Mouse (Mus musculus): Measurements from ENCODE around the gene Ift27.

The Ift27 gene

GRCm38 (mm10) chr15:78173972-78174886 is at the start of gene Ift27:
Gene Ift27 (minus strand): TSS chr15:78174107.
- peak; percentile 100 for DNase-seq (ENCODE audit: low spot score)

GRCm38 (mm10) chr15:78215269-78215668 is 41.4 kb upstream of the Ift27 start:
- DNase-seq (ENCODE audit: low spot score): no peak

- DNase-seq (ENCODE audit: low spot score): no peak
These were observed 37.5 kb upstream of the Ift27 start for GRCm38 (mm10) chr15:78211367-78211766.

- DNase-seq (ENCODE audit: low spot score): no peak
These were observed 36.3 kb upstream of the Ift27 start for GRCm38 (mm10) chr15:78210203-78210602.

GRCm38 (mm10) chr15:78206312-78206711 is 32.4 kb upstream of the Ift27 start, which contains the start of gene Pvalb:
Gene Pvalb (minus strand): TSS chr15:78206400.
- DNase-seq (ENCODE audit: low spot score): no peak

GRCm38 (mm10) chr15:78205192-78205591 is 31.3 kb upstream of the Ift27 start:
- DNase-seq (ENCODE audit: low spot score): peak; percentile 44

- peak; percentile 50 for DNase-seq (ENCODE audit: low spot score)
These were observed 30.3 kb upstream of the Ift27 start for GRCm38 (mm10) chr15:78204053-78204847.

- no peak for DNase-seq (ENCODE audit: low spot score)
These were observed 21.4 kb upstream of the Ift27 start for GRCm38 (mm10) chr15:78195096-78195880.

GRCm38 (mm10) chr15:78194320-78194719 is 20.4 kb upstream of the Ift27 start:
- DNase-seq (ENCODE audit: low spot score): no peak

GRCm38 (mm10) chr15:78189636-78190035 is 15.7 kb upstream of the Ift27 start:
- no peak for DNase-seq (ENCODE audit: low spot score)

GRCm38 (mm10) chr15:78188546-78188945 is 14.6 kb upstream of the Ift27 start:
- no peak for DNase-seq (ENCODE audit: low spot score)

GRCm38 (mm10) chr15:78186906-78187305 is 13.0 kb upstream of the Ift27 start:
- no peak for DNase-seq (ENCODE audit: low spot score)

GRCm38 (mm10) chr15:78185609-78186008 is 11.7 kb upstream of the Ift27 start:
- DNase-seq (ENCODE audit: low spot score): no peak

- peak; percentile 86 for DNase-seq (ENCODE audit: low spot score)
These were observed 10.9 kb upstream of the Ift27 start for GRCm38 (mm10) chr15:78184855-78185254.

GRCm38 (mm10) chr15:78181701-78182405 is 7.9 kb upstream of the Ift27 start:
- no peak for DNase-seq (ENCODE audit: low spot score)

- DNase-seq (ENCODE audit: low spot score): no peak
These were observed 5.9 kb upstream of the Ift27 start for GRCm38 (mm10) chr15:78179775-78180174.

GRCm38 (mm10) chr15:78178397-78178796 is 4.5 kb upstream of the Ift27 start:
- DNase-seq (ENCODE audit: low spot score): peak; percentile 81

GRCm38 (mm10) chr15:78177257-78177656 is 3.4 kb upstream of the Ift27 start:
- peak; percentile 4 for DNase-seq (ENCODE audit: low spot score)

- DNase-seq (ENCODE audit: low spot score): no peak
These were observed 959 bp upstream of the Ift27 start for GRCm38 (mm10) chr15:78174887-78175245.

- peak; percentile 45 for DNase-seq (ENCODE audit: low spot score)
These were observed 749 bp downstream of the Ift27 start for GRCm38 (mm10) chr15:78172899-78173817.
